Mouse (Mus musculus) limb, embryonic 11.5 days (tissue): ENCODE measurements around the gene Mrpl1. TPM values are rescaled to one million over a fixed set of nuclear protein-coding genes. Genes with fewer than 3 reads are reported as not detected.
A peak's percentile ranks its signal among the peaks of the same experiment; 100 is the strongest.

ENCODE experiments used
- ATAC-seq: fragments of 200-750 bp; cut with Nextera tagmentation; 2 replicates; pipeline ENCODE4 v1.8.0; 2017; ENCODE audit warnings: low read depth; ENCODE audit not compliant: insufficient number of reproducible peaks, low FRiP score, low TSS enrichment
- DNase-seq: peaks from one replicate; pipeline ENCODE4 v3.0.0-alpha.2; 2015; ENCODE audit warnings: low spot score
- H3K27ac ChIP-seq: fragments of 300-500 bp; sonication (generic); replicated peaks from 2 replicates; pipeline ENCODE4 v1.5.1; 2014; ENCODE audit warnings: low read depth, mild to moderate bottlenecking, low read length
- H3K27me3 ChIP-seq: fragments of 300-500 bp; sonication (generic); 2 replicates; pipeline ENCODE4 v1.6.1; 2014; ENCODE audit warnings: mild to moderate bottlenecking, low read length, mixed read lengths; ENCODE audit not compliant: control insufficient read depth, insufficient read depth
- H3K36me3 ChIP-seq: fragments of 300-500 bp; sonication (generic); 2 replicates; pipeline ENCODE4 v1.6.1; 2014; ENCODE audit warnings: mild to moderate bottlenecking, low read length, moderate library complexity, mixed read lengths; ENCODE audit not compliant: control insufficient read depth, insufficient read depth
- H3K4me1 ChIP-seq: fragments of 300-500 bp; sonication (generic); 2 replicates; pipeline ENCODE4 v1.6.1; 2014; ENCODE audit warnings: low read length, mixed read lengths; ENCODE audit not compliant: control insufficient read depth, insufficient read depth
- H3K4me2 ChIP-seq: fragments of 300-500 bp; sonication (generic); 2 replicates; pipeline ENCODE4 v1.6.1; 2014; ENCODE audit warnings: low read depth, mild to moderate bottlenecking, moderate library complexity; ENCODE audit not compliant: severe bottlenecking
- H3K4me3 ChIP-seq: fragments of 300-500 bp; sonication (generic); 2 replicates; pipeline ENCODE4 v1.5.1; 2014; ENCODE audit warnings: low read depth, low read length
- H3K9ac ChIP-seq: fragments of 300-500 bp; sonication (generic); 2 replicates; pipeline ENCODE4 v1.6.1; 2014; ENCODE audit warnings: mild to moderate bottlenecking, low read length
- H3K9me3 ChIP-seq: fragments of 300-500 bp; sonication (generic); 2 replicates; pipeline ENCODE4 v1.6.1; 2016; ENCODE audit warnings: low read length; ENCODE audit not compliant: control insufficient read depth
- WGBS: fragments of 180-500 bp; shearing (Covaris S2); extraction: QIAGEN DNeasy Blood & Tissue Kit; methylation state at CpG from one replicate; pipeline ENCODE4 v1.1.7; 2014; 5-methylcytosine and 5-hydroxymethylcytosine counted together
- polyA plus RNA-seq: library from polyadenylated mRNA; unstranded; fragments of >200 nt; fragmentation: Nextera tagmentation; extraction: Ambion mirVana; gene quantifications from 2 replicates; pipeline ENCODE4 v1.2.1, GENCODE M21; 2014

The Mrpl1 gene
- polyA plus RNA-seq, 1 experiment from 2014 or later: 25.2 TPM

- no peaks in the 10 kb centered on the region for H3K36me3 ChIP-seq
- H3K4me3 ChIP-seq: no peak overlapping the region
- H3K27me3 ChIP-seq: no peaks in the 10 kb centered on the region
- H3K27ac ChIP-seq: no peak overlapping the region
- H3K4me2 ChIP-seq: no peak overlapping the region
- no peak for ATAC-seq
- no peak for DNase-seq
- 83% methylated on average over 2 of the region's 2 CpGs for WGBS
- no peak overlapping the region for H3K9ac ChIP-seq
- no peaks in the 10 kb centered on the region for H3K9me3 ChIP-seq
- no peaks in the 10 kb centered on the region for H3K4me1 ChIP-seq
Observed at GRCm38 (mm10) chr5:96166761-96167160, 42.5 kb upstream of the Mrpl1 start.

DNA sequence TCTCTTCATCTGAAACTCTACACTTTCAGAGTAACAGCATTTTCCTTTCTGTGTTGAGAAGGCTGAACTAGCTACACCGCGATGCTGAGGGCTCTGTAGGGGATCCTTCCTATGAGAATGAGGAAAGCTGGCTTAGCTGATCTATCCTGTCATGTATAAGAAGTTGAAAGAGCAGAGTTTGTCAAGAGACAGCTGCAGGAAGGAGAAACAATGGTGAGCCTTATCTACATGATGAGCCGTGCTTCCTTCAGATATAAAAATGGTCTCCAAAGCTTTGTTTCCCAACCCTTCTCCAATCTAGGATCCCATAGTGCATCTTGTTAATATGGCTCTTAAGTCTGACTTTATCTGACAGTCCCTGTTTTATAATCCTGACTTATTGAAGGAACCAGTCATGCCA is 38.9 kb upstream of the Mrpl1 start:
- 85% methylated on average over 3 of the region's 3 CpGs for WGBS
- Histone ChIP-seq H3K36me3 (no peaks in the 10 kb centered on the region), H3K4me1 (no peaks in the 10 kb centered on the region), H3K27ac (no peak overlapping the region), H3K4me3 (no peak overlapping the region), H3K27me3 (no peaks in the 10 kb centered on the region), H3K4me2 (no peak overlapping the region), H3K9me3 (no peaks in the 10 kb centered on the region), H3K9ac (no peak overlapping the region)
- DNase-seq: no peak
- ATAC-seq: no peak

DNA sequence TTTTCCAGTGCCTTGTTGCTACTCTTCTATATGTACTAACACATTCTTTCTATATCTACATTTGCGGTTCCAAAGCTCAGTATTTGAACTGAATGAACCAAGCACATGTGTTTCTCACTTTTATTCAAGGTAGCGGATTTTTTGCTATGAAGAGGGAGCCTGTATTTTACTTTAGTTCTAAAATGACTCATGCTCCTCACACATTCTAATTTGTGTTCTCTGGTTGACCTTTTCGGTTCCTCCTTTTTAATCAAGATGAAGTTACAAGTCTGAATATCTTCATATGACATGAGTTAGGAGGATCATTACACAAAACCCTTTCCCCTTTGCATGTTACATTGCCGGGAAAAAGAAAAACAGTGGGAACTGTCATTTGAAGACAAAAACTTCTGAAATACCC is 37.5 kb upstream of the Mrpl1 start:
- ATAC-seq (no peak), DNase-seq (no peak)
- H3K9me3 ChIP-seq: no peaks in the 10 kb centered on the region
- H3K4me2 ChIP-seq: no peak overlapping the region
- 96% methylated on average over 4 of the region's 4 CpGs for WGBS
- no peaks in the 10 kb centered on the region for H3K36me3 ChIP-seq
- H3K27me3 ChIP-seq: no peaks in the 10 kb centered on the region
- H3K9ac ChIP-seq: no peak overlapping the region
- H3K4me3 ChIP-seq: no peak overlapping the region
- H3K4me1 ChIP-seq: no peaks in the 10 kb centered on the region
- H3K27ac ChIP-seq: no peak overlapping the region

GRCm38 (mm10) chr5:96176121-96176520 is 33.2 kb upstream of the Mrpl1 start:
- H3K27me3 ChIP-seq: no peaks in the 10 kb centered on the region
- H3K9me3 ChIP-seq: no peaks in the 10 kb centered on the region
- ATAC-seq (0 out of 2 replicates have a peak, but pooled peaks have one; percentile 33), DNase-seq (no peak)
- no peaks in the 10 kb centered on the region for H3K36me3 ChIP-seq
- H3K9ac ChIP-seq: no peak overlapping the region
- no peak overlapping the region for H3K27ac ChIP-seq
- no peak overlapping the region for H3K4me2 ChIP-seq
- H3K4me3 ChIP-seq: no peak overlapping the region
- no peaks in the 10 kb centered on the region for H3K4me1 ChIP-seq
- WGBS: 29% methylated on average over 9 of the region's 9 CpGs

- Histone ChIP-seq H3K27me3 (no peaks in the 10 kb centered on the region), H3K4me1 (no peaks in the 10 kb centered on the region), H3K27ac (no peak overlapping the region), H3K4me3 (no peak overlapping the region), H3K9me3 (no peaks in the 10 kb centered on the region), H3K4me2 (no peak overlapping the region), H3K36me3 (no peaks in the 10 kb centered on the region), H3K9ac (no peak overlapping the region)
- ATAC-seq: peak; percentile 59; the same call in 1 of the 2 replicates
- WGBS: 61% methylated on average over 11 of the region's 11 CpGs
- DNase-seq: peak; percentile 35
Observed at GRCm38 (mm10) chr5:96176879-96177358, 32.4 kb upstream of the Mrpl1 start.

DNA sequence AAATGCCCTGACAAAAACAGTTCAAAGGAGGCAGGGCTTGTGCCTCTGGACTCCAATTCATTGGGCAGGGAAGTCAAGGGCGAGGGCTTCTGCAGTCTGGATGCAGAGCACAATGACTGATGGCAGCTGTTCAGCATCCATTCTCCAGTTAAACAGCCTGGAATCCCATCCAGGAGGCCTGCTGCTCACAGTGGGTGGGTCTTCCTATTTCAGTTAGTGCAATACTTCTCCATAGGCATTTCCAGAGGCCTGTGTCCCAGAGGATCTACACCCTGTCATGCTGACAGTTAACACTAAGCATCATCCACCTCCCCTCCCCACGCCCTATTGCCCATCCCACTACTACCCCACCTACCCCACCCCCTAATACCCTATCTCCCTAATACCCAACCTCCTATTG is 26.1 kb upstream of the Mrpl1 start:
- Histone ChIP-seq H3K4me2 (no peak overlapping the region), H3K27me3 (no peaks in the 10 kb centered on the region), H3K36me3 (no peaks in the 10 kb centered on the region), H3K4me1 (no peaks in the 10 kb centered on the region), H3K4me3 (no peak overlapping the region), H3K27ac (no peak overlapping the region), H3K9ac (no peak overlapping the region), H3K9me3 (no peaks in the 10 kb centered on the region)
- no peak for ATAC-seq
- 83% methylated on average over 2 of the region's 2 CpGs for WGBS
- DNase-seq: no peak

GRCm38 (mm10) chr5:96183987-96184386 is 25.3 kb upstream of the Mrpl1 start:
- Histone ChIP-seq H3K27me3 (no peaks in the 10 kb centered on the region), H3K4me3 (no peak overlapping the region), H3K27ac (no peak overlapping the region), H3K4me2 (no peak overlapping the region), H3K4me1 (no peaks in the 10 kb centered on the region), H3K9ac (no peak overlapping the region), H3K9me3 (no peaks in the 10 kb centered on the region), H3K36me3 (no peaks in the 10 kb centered on the region)
- no peak for DNase-seq
- 81% methylated on average over 2 of the region's 2 CpGs for WGBS
- no peak for ATAC-seq

- Histone ChIP-seq H3K4me1 (no peaks in the 10 kb centered on the region), H3K36me3 (no peaks in the 10 kb centered on the region), H3K9me3 (no peaks in the 10 kb centered on the region), H3K9ac (no peak overlapping the region), H3K4me2 (no peak overlapping the region), H3K4me3 (no peak overlapping the region), H3K27ac (no peak overlapping the region), H3K27me3 (no peaks in the 10 kb centered on the region)
- ATAC-seq (no peak), DNase-seq (no peak)
- 92% methylated on average over 1 of the region's 1 CpGs for WGBS
Observed at GRCm38 (mm10) chr5:96189761-96190160, 19.5 kb upstream of the Mrpl1 start.

DNA sequence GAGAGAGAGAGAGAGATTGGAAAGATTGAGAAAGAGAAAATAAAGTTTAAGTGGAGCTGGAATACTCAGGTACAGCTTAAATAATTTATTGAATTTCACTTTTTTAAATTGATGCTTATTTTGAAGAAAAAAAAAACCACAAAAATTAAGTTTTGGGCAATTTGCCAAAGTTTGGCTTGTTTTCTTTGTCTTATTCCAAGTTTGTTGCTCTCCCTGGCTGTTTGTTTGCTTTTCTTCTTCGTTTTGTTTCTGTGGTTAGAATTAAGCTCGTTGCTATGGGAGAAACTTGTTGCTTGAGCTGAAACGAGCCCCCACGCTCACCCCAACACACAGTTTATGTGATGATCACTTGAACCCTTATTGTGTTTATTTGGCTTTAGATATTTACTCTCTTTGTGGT is 18.0 kb upstream of the Mrpl1 start:
- H3K9me3 ChIP-seq: no peaks in the 10 kb centered on the region
- H3K4me2 ChIP-seq: no peak overlapping the region
- no peaks in the 10 kb centered on the region for H3K4me1 ChIP-seq
- no peak overlapping the region for H3K4me3 ChIP-seq
- H3K36me3 ChIP-seq: no peaks in the 10 kb centered on the region
- WGBS: 71% methylated on average over 4 of the region's 4 CpGs
- H3K27ac ChIP-seq: no peak overlapping the region
- H3K27me3 ChIP-seq: no peaks in the 10 kb centered on the region
- H3K9ac ChIP-seq: no peak overlapping the region
- DNase-seq: no peak
- no peak for ATAC-seq
